Mouse (Mus musculus): ENCODE data around the gene Slc7a6.

GRCm38 (mm10) chr8:106177594-106177993 is 8.9 kb downstream of the Slc7a6 start:
- no peak for TF ChIP-seq POLR2A (IDR thresholded peaks at IDR 0.05; ENCODE audit: low read depth, low read length)
- no peak for TF ChIP-seq CTCF (IDR thresholded peaks at IDR 0.05; ENCODE audit: extremely low read depth, insufficient read depth, insufficient read length, insufficient replicate concordance)
